Mouse (Mus musculus) common myeloid progenitor, adult 5-6 weeks (primary cell): Measurements from ENCODE around the gene Inafm1. TPM values are rescaled to one million over a fixed set of nuclear protein-coding genes. Genes with fewer than 3 reads are reported as not detected.
A peak's percentile ranks its signal among the peaks of the same experiment; 100 is the strongest.

Experiments
- ATAC-seq: replicated peaks from 2 replicates; pipeline ENCODE4 v1.8.0; 2016; ENCODE audit warnings: low read depth, mild to moderate bottlenecking, moderate TSS enrichment, inconsistent platforms; ENCODE audit not compliant: poor library complexity, severe bottlenecking
- total RNA-seq: library from RNA; stranded (forward); fragments of 200-1000, 187-1606 nt; gene quantifications from 2 replicates; pipeline ENCODE4 v1.2.3, GENCODE M21; 2017

The Inafm1 gene
- total RNA-seq, 1 experiment from 2014 or later: 18.0 TPM

DNA sequence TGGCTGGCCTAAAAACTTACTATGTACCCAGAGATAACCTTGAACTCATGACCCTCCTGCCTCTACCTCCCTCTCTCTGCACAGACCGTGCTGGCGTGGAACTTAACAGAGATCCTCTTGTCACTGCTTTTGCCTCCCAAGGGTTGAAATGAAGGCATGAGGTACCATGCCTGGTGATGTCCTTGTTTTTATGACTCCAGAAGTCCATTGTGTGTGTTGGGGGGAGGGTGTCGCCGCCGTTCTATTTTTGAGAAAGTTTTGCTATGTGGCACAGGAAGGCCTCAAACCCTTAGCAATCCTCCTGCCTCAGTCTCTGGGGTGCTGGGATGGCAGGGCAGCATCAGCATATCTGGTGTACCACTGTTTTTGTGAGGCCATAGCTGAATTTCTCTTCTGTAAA lies 25.5 kb upstream of the Inafm1 start:
- no peak for ATAC-seq

DNA sequence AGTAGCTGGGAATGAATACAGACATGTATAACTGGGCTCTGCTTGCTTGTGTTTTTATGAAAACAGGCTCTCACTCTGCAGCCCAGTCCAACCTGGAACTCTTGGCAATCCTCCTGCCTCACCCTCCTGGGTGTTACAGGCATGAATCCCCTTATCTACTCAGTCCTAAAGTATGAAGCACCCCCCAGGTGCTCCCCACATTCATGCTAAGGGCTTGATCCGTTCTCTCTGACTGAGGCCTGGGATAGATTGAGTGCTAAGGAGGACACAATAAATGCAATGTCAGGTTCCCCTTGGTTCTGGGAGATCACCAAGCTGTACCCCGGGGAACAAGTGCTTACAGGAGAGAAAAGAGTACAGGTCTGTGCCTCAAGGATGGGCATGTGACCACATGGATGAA lies 24.2 kb upstream of the Inafm1 start:
- no peak for ATAC-seq

DNA sequence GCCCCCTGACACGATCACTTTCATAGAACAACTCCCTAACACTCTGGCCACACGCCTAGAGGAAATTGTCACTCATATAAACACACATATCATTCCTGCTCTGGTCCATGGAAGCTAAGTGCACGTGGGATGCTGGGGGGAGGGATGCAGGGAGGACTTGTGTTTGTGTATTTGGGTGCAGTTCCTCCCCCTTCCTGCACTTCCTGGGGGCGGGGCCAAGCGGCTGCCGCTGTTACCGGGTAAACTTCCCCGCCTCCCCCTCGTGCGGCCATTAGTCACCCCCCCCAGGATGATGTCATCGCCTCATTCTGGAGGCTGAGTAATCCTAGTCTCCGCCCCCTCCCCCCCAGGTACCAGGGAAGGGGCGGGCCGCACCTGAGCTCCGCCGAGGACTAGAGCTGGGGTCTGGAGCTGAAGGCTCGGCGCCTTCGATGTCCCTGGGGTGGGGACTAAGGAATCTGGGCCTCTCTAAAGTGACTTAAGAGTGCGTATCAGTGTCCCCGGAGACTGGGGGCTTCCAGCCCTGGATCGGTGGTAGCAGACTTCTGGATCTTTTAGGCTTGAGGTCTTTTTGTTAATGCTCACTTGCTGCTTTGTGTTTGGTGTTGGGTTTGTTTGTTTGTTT lies 23.5 kb upstream of the Inafm1 start:
- peak; percentile 37 for ATAC-seq

DNA sequence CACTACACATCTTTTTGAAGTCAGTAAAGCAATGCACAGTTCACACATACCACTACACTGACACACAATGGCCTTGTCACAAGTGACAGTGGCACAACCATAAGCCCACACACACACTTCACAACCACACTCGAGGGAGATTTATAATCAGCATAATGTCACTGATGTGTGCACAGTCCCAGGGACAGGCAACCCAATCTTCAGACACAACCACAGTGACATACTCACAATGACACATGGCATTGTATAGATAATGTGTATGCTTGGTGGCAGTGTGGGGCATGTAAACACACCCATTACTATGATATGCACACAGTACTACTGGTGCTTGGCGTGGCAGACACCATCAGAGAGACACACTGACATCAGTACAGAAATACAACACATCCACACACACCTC lies 22.7 kb upstream of the Inafm1 start:
- no peak for ATAC-seq

DNA sequence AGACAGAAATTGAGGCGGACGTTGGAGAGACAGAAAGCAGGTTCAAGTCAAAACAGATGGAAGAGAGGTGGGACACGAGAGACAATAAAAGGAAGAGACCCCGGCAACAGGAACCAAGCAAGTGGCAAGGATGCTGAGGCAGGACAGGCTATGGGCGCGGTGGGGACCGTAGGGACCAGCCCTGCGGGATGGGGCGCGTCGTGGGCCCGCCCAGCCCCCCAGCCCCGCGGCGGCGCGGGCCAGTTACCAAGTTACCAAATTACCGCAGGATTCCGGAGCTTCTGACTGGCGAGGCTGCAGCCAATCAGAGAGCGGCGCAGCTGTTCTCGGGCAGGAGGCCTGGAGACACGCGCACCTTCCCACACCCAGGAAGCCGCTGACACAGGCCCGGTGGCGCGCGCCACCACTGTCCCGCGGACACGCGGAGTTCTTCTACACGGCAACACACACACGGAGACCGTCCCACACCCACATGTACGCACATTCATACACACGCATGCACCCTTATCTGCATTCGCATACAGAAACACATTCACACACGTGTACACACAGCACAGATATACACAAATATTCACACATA lies 22.0 kb upstream of the Inafm1 start:
- ATAC-seq: peak; percentile 50

DNA sequence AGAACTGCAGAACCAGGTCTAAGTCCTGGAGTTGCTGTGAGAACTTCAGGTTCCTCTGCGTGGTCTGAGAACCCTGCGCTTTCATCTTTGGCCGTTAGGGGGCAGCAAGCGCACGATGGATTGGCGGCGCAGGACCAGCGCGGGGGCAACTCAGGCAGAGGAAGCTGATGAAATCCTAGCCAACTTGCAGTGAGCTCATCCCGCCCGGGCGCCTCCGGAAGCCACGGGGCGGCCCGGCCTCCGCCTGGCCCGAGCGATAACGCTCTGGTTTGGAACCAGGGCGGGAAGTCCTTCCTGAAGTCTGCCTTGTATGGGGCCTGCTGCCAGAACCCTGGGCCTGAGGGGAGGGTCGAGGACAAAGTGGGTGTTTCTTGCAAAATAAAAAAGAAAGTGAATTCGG lies 21.4 kb upstream of the Inafm1 start:
- ATAC-seq: peak; percentile 72

DNA sequence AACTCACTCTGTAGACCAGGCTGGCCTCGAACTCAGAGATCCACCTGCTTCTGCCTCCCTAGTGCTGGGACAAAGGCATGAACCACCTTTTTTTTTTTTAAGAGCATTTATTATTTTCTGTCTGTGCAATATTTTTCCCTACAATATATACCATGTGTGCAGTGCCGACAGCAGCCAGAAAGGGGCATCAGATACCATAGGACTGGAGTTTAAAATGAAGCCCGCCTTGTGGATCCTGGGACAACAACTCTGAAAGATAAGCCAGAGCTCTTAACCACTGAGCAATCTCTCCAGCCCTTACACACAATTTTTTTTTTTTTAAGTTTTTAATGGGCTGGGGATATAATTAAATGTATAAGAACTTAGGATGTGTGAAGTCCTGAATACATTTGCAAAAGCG lies 20.9 kb upstream of the Inafm1 start:
- ATAC-seq: peak; percentile 54

DNA sequence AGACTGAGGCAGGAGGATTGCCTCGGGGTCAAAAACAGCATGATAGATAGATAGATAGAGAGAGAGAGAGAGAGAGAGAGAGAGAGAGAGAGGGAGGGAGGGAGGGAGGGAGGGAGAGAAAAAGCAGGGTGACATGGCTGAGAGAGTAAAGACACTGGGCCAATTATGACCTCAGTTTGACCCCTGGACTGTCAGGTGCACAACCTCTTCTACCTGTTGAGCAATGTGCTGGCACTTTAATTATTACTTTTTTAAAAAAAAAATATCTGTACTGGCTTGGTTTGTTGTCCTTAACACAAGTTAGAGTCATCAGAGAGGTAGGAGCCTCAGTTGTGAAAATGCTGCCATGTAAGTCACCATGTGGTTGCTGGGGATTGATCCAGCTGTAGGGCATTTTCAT lies 14.4 kb upstream of the Inafm1 start:
- no peak for ATAC-seq

DNA sequence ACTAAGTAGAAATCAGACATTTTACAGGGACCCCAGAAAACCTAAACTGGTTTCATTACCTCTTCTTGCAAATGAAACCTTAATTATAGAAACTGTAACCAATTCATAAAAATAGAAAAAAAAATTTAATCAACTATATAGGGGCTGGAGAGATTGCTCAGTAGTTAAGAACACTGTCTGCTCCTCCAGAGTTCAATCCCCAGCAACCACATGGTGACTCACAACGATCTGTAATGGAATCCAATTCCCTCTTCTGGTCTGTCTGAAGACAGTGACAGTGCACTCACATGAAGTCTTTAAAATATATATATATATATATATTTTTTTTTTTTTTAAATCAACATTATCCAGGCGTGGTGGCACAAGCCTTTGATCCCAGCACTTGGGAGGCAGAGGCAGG lies 13.6 kb upstream of the Inafm1 start:
- no peak for ATAC-seq

DNA sequence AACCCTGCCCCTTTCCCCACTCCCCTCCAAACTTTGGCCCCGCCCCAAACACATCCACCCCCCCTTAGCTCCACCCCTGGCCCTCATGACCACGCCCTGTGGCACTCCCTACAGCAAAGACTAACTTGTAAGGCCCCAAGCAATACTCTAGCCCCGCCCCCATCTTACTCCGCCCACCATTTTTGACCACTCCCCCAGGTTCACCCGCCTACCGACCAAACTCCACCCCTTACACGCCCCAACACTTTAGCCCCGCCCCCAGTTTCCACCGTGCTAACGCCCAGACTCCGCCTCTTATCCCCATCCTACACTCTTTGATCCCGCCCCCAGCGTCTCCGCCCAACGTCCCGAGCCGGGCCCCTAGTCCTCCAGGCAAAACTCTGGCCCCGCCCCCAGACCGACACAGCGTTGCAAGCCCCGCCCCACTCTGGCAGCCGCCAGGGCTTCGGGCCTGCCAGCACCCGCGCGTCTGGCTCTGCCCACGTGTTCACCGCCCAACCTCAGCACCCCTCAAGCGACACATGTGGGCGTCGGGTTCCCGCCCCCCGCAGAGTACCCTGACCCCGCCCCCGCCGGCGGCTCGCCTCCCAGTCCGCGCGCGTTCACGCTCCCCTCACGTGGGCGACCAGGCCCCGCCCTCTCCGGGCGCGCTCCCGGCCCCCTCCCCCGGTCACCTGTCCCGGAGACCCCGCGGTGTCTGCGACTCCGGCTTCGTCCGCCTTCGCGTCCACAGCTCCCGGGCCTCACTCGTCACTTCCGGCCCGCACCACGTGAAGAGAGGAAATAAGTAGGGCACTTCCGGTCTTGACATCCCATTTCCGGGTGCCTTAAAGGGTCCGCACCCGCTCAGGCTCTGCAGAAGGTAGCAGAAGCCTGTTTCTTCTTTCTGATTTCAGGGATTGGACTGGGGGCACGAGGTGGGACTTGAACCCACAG lies 12.9 kb upstream of the Inafm1 start, which contains the start of gene Ccdc9:
Gene Ccdc9 (minus strand): TSS at position 770 of the 936 bp plus-strand sequence.
- peak; percentile 72 for ATAC-seq

DNA sequence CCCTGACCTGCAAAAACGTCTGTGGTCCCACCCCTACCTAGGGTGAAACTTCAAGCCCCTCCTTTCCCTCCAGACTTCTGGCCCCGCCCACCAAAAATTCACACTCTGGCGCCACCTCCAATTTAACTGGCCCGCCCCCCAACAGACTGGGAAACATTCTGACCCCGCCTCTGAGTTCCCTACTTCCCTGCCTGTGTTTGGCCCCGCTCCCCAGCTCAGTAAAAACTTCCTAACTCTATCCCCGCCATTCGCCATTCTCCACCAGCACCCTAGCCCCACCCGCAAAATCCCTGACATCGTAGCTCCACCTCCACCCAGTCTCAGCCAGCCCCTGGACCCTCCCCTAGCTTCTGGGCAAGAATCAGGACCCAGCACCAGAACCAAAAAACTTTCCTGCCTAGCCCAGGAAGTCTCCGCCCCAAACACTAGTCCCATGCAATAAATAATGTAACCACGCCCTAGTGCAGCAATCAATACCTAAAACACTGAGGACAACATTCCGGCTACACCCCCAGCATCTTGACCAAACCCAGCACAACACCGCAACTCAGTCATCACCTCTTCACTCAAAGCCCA lies 12.1 kb upstream of the Inafm1 start:
- ATAC-seq: peak; percentile 37

DNA sequence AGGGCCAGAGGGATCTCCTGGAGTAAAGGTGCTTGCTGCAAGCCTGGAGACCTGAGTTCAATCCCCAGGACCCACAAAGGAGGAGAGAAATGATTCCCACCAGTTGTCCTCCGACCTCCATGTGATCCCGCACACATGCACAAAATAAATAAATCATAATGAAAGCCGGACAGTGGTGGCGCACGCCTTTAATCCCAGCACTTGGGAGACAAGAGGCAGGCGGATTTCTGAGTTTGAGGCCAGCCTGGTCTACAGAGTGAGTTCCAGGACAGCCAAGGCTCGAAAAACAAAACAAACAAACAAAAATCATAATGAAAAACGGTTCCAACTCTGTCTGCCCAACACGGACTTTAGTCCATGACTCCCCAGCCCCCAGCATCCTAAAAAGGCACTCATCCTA lies 11.5 kb upstream of the Inafm1 start:
- ATAC-seq: no peak

DNA sequence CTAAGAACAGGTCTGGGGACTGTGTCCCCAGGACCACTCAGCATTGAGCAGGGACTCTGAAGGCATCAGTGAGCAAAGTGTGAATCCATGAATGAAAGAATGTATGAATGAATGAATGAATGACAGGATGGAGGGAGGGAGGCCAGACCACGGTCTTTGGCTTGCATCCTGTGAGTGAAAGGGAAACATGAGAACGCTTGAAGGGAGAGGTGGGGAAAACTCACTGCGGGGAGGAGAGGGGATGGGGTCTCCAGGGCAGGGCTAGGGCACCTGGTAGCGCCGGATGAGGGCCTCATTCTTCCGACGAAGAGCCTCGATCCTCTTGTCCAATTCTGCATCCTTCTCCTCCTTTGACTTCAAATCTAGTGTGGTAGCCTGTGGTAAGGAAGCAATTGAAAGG lies 10.6 kb upstream of the Inafm1 start:
- no peak for ATAC-seq

DNA sequence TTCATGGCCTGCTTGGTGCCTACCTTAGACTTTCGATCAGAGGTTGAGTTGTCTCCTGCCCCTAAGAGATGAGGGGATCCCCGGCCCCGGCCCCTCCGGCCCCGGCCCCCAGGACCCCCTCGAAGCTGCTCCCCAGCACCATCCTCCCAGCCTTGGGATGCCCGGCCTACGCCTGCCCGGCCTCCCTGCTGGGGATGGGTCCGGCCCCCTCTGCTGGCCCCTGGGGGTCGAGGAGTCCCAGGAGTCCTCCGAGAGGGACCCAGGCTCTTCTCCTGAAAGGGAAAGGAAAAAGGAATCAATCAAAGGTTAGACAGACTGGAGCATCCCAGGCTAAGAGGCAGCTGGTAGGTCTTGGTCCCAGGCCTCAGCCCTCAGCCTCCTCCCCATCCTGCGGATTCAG lies 8.9 kb upstream of the Inafm1 start:
- ATAC-seq: no peak

DNA sequence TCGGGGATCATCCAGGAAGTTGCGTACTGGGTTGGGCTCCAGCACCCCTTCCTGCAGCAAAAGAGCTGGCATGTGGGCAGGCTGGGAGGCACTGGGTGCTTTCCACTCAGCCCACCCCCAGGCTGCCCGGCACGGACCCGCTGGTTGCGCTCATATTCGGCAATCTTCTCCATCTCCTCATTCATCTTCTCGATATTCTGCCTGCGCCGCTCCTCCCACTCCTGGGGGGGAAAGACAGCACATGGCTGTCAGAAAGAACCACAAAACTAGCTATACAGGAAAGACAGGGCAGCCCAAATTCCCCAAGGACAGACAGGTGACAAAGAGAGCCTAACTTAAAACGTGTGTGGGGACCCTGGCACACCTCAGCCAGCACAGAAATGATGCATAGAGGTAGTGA lies 7.3 kb upstream of the Inafm1 start:
- ATAC-seq: no peak

DNA sequence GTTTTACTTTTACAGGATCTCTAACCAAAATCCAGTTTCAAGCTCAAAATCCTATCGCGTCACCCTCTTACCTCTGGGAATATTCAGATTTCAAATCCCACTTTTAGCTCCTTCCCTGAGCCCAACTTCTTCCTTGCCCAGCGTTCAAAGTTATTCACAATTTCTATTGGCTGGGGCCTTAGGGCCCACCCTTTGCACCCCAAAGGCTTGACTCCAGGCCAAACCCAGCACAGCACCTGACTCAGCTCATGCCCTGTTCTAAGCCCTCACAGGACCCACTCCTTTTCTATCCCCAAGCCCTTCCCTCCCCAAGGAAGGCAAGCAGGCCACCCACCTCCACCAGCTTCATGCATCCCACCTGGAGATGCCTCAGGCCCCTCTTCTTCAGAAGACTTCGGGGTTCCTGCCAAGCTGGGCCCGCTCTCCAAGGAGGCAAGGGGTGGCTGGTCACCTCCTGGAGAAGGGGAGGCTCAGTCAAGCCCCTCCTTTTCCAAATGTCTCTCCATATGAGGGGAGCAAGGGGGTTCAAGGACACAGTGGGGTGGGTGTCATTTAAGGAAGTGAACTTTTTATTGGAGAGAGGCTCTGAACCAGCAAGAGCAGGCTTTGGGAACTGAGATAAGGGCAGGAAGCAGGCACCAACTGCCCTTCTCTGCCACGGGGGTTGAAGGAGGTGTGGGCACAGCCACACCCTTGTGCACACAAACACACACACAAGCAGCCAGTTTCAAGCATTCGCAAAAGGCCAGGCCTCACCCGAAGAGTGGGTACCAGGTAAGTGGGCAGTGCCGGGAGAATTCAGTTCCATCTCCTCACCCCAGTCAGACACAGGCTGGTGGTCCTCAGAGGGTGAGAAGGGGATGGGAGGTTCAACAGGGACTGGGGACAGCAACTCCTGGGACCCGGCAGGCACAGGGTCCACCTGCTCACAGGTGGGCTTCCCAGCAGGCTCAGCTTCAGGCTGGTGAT lies 1.8 kb upstream of the Inafm1 start:
- peak; percentile 50 for ATAC-seq

DNA sequence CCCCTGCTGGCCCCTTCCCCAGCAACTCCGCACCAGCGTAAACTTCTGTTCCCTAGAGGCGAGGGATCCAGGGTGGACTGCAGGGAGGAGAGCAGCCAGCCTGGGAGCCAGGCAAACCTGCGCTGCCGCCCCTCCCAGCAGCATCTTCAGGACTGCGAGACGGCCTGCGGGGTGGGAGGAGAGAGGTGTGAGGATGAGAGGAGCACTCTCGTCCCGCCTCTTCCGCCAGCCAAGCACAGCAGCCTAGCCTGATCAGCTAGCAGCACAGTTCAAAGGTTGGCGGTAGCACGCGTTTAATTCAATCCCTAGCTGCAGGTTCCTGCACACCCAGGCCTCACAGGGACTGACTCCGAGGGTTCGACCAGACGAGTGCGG lies 336 bp upstream of the Inafm1 start:
- ATAC-seq: peak; percentile 57

DNA sequence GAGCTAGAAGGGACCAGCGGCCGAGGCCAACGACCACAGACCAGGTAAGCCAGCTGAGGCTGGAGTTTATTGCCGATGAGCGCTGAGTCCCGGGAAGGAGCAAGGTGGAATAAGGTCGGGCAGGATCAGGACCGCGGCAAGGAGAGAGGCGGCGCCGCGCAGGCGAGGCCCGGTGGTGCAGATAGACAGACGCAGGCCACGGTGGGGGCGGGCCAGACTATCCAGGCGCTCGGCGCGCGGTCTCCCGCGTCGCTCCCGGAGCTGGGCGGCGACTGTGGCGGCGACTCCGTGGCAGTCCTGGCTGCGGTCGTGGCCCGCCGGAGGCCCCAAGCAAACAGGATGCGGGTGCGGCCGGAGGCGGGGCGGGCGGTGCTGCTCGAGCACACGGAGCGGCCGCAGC lies 736 bp downstream of the Inafm1 start:
- peak; percentile 31 for ATAC-seq

DNA sequence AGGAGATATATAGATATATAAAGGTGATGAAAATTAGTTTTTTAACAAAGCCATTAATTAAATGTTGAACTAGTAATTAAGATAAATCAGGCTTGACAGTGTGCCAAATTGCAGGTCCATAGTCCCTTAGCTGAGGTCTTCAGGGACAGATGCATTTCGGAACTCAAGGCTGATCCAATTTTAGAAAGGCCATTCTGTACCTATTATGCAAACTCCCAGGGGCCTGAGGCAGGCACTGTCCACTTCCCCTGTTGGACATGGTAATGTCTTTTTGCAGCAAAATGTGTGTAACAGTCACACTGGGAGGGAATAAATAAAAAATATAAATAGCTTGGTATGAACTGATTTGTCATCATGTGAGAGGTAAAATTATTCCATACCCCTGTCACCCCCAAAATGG lies 2.3 kb downstream of the Inafm1 start:
- ATAC-seq: no peak

DNA sequence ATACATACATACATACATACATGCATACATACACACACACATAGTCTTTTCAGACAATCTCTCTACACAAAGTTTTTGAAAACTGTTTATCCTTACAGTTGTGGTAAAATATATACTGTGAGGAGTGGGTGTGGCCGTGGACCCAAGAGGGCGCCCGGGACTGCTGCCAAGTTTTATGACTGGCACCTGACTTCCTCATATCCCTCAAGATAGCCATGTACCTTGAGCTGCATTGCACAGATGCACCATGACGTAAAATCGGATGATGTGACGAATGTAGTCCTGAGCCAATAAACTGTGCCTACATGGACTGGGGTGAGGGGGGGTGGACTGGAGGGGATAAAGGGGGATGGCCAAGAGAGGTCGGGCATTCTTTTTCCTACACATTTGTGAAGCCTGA lies 6.8 kb downstream of the Inafm1 start:
- ATAC-seq: 0 out of 2 replicates have a peak, but pooled peaks have one; percentile 31
